Mouse (Mus musculus) adrenal gland, postnatal 4 days (tissue): ENCODE measurements at regions not wholly inside any gene's neighbourhood (a gene's known extent, or its start where the extent isn't known, plus 50 kb on each side); places are given as distances from the start of the nearest gene placed in this dataset.

Experiments used
- DNase-seq, 2 experiments: peaks; one replicate each; pipeline ENCODE4 v3.0.0; 2021 to 2022; ENCODE audit warnings: low spot score in 2 of 2, mixed read lengths in 2 of 2

GRCm38 (mm10) chr13:31397246-31397645 is 158.7 kb upstream of the Foxq1 start:
- no peak for DNase-seq

DNA sequence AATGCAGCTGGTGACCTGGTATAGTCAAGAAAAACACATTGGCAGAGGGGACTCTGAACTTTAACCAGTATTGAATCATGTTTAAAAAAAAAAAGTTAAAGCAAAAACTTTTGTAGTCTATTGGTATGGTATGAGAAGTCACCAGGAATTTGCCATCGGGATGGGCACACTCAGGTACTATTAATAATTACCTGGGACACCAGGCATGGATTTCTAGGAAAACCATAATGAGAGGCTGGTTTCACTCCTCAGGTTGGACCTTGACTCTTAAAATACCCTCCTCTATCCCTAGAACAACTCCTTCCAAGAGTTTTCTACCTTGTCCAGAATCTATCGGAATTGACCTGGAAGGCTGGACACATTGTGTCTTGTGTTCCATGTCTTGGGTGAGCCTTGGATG is 155.5 kb upstream of the Foxq1 start:
- DNase-seq = no peak

- no peak for DNase-seq
These were observed 150.6 kb upstream of the Foxq1 start for GRCm38 (mm10) chr13:31405312-31405711.

DNA sequence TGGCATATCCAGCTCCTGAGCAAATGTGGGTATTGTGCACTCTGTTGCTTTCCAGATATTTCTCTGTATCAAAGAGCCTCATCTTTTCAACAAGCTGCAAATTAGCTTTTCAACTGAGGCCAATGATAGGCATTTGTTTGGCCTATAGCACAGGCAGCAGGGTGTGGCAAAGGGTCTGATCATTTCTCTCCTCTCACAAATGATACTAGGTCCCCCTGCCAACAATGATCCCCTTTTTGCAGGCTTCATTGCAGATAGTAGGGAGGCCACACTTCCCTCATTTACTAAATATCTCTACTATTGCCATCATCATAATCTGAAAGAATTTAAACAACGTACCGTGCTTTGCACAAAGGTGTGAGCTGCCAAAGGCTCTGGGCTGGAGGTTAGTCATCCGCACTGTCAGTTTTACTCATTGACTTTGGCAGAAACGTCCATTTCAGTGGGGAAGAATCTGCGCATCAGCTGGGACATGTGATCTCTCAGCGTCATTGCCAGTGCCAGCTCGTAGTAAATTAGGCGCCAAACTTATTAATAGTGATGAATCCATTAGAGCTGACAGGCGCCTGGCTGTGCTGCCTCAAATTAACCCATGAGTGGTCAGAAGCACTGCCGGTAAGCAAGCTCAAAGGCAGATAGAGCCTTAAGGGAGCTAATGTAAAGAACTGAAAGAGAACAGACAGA is 147.4 kb upstream of the Foxq1 start:
- no peak for DNase-seq

DNA sequence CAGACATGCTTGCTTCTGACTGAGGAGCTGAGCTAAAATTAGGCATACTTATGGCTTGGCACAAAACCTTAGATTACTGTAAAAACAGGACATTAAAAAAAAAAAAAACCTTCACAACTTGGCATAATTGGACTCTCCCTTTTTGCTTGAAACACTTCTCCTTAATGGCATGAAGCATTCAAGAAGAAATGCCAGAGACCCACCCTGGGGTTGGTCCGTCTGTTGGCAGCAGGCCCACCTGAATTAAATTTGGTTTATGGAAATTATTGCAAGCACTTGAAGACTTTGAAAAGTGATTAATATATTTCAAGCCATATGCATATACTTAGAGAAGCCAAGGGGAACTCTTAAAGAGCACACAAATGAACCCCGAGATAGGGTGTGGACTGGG is 146.8 kb upstream of the Foxq1 start:
- no peak for DNase-seq

DNA sequence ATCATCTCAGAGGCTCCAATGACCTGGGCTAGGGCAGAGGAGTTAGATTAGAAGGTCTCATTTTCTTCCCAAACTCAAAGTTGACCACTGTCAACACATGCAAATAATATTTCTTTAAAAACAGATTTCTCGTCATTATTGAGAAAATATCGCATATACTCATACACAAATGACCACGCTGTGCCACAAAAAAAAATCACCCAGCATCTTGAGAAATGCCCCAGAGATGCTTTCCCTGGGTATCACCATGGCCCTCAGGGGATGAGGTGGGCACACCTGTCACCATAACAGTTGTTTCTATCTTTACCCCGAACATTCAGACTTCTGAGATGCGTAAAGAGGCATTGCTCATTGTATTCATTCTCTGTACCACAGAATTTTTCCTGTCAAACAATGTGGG is 134.4 kb upstream of the Foxq1 start:
- DNase-seq = no peak

DNA sequence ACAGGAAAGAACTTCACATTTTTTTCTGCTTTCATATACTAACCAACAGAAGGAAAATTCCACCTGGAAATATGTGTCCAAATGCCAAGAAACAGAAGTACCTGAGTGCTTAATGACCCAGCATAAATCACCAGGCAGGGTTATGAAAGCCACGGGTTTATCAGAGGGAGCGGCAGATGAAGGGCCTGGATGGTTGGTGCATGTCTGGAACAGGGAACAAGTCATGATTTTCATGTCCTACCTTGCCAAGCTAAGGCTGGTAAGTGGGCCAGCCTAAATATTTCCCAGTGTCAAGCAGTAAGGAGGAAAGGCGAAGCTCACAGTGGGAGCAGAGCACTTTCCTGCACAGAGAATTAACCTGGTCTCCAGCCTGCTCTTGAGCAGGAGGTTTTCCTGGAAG is 132.3 kb upstream of the Foxq1 start:
- DNase-seq = no peak

DNA sequence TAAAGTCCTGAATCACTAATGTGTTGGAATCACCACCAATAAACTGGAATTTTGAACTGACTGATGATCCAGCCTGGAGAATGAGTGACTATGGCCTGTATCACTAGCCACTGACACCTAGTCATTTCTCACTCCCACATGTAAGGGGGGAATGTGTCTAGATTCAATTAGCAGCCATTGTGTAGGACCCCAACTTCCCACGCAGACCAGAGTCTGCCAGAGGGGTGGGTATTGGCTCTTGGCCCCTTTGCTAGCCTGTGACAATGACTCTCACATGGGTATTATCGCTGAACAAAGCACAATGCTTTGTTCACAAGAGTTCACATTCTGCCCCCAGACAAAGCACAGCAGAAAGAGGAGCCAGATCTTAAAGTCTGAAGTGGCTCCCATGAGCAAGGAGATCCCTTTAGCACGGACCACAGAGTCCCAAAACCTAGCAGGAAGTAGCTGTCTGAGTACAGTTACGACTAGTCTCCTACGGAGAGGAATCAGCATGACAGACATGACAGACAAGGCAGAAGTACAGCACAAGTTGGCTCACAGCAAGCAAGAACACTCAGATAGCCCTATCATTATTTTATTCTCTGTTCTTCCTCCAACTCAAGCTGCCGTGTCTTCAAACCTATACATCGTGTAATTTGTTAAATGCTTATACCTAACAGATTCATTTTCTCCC is 130.0 kb upstream of the Foxq1 start:
- DNase-seq = no peak

- no peak for DNase-seq
These were observed 119.5 kb upstream of the Foxq1 start for GRCm38 (mm10) chr13:31436434-31436833.

- no peak for DNase-seq
These were observed 115.9 kb upstream of the Foxq1 start for GRCm38 (mm10) chr13:31439761-31440627.

DNA sequence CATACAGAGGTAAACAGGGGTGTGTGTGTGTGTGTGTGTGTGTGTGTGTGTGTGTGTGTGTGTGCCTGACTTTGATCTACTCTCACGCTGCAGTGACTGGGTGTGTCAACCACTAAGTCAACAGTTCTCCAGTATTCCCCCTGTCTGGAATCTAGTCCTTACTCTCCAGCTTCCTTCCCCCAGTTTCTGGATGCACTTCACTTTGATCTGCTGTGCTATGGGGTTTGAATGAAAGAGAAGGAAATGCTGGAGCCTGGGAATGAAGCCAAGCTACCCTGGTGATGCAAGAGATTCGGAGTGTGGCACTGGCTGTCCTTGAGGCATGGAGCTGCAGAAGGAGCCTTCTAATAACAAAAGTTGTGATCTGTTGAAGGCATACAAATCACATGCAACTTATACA is 97.1 kb upstream of the Foxq1 start:
- peak; percentile 8 to 16 for DNase-seq

DNA sequence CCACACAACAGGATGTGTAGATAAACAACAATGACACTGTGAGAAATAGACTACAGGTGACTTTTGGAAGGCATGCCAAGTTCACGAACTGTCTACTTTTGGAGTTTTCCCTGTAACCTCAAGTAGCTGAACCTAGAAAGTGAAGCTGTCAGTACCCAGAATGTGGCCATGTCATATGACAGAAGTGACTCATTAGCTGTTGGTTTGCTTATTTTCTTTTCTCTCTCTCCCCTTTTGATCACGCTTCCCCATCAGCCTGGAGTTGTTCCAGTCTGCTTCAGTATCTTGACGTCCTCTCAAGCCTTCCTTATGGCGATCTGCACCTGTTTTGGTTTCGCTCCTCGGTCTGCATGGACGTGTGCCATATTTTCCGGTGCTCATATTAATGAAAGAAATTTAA is 90.8 kb upstream of the Foxq1 start:
- no peak for DNase-seq

GRCm38 (mm10) chr13:31465711-31466110 is 90.2 kb upstream of the Foxq1 start:
- no peak for DNase-seq

DNA sequence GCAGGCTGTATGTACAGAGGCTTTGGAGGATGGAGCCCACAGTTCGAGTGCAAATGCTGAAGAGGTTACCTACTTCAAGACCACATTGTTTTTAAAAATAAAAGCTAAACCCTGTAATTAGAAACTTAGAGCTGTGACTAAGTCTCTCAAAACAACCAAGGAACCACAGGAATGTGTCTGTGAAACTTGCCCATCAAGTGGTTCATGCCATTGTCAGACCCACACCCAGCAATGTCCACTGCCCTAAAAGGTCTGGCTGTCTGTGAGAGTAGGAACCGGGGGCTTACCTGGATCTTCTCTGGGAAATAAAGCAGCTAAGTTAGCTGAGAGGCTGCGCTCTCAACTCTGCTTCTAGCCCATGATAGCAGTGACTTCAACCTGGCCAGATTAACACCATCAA is 87.8 kb upstream of the Foxq1 start:
- no peak for DNase-seq

GRCm38 (mm10) chr13:31468983-31469382 is 87.0 kb upstream of the Foxq1 start:
- DNase-seq = no peak

- DNase-seq = no peak
These were observed 83.6 kb upstream of the Foxq1 start for GRCm38 (mm10) chr13:31472366-31472765.

GRCm38 (mm10) chr13:31472804-31473203 is 83.1 kb upstream of the Foxq1 start:
- DNase-seq = no peak

GRCm38 (mm10) chr13:31473275-31473674 is 82.7 kb upstream of the Foxq1 start:
- DNase-seq = no peak

GRCm38 (mm10) chr13:31475845-31476244 is 80.1 kb upstream of the Foxq1 start:
- DNase-seq = no peak

DNA sequence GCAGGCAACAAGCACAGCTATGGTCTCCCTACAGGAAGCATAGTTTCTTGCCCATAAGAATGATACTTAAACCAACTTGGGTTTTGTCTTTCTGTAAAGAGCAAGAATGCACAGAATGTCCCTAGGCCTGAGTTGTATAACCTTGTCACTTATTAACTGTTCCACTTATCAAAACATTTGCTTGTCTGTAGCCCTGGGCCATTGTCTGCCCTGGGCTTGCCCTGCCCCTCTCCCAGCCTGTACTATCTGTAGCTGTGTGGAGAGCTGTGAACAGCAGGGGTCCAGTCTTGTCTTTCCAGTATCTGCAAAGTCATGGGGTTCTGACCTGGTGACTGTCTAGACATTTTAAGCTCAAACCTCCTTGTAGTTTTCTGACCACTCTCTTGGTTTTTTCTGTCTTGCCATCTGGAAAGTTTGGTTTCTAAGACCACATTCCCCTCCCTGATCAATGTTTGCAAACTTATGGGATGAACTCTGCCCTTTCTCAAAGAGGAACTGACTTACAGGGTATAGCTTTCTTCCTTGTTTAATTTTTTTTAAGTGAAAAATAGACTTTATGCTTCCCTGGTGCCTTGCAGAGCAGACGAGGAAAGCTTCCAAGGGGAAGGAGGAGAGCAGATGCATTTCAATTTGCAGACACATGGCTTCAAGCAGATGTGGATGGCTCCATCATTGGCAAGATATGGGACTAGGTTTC is 78.6 kb upstream of the Foxq1 start:
- DNase-seq = no peak

DNA sequence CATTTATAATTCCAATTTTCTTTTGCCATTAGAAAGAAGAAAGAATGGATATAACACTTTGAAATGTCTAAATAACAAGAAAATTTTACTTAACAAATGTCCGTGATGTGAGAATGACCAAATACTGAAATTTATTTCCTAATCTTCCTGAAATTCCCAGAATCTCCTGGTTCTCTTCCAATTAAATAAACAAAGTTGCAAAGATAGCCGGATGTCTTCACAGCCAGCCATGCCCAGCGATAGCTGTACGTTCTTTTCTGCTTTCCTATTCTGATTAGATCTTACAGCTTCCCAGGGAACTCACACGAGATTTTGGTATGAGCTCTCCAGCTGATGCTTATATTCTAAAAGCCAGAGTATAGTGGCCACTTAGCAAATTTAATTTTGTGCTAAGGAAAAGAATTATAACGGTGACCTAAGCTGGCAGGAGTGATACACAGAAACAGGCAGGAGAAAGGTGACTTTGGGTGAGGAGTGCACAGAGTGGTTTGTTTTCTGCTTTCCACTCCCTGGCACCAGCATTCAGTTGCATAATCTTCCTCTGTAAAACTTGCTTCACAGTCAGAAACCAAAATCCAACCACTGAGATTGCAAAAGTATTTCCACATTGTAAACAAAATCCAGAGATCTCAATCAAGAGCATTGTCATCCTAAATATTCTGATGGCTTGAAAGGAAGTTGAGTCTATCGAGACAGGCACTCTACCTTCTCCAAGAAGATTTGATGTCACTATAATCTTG is 74.7 kb upstream of the Foxq1 start:
- DNase-seq = no peak
